Mouse (Mus musculus): ENCODE results near the gene Scn8a. TPM values are rescaled to one million over a fixed set of nuclear protein-coding genes. Genes with fewer than 3 reads are reported as not detected.
A peak's percentile ranks its signal among the peaks of the same experiment; 100 is the strongest.

Gene Scn8a
- polyA plus RNA-seq, 1 experiment from 2014 or later = 19.0 TPM

DNA sequence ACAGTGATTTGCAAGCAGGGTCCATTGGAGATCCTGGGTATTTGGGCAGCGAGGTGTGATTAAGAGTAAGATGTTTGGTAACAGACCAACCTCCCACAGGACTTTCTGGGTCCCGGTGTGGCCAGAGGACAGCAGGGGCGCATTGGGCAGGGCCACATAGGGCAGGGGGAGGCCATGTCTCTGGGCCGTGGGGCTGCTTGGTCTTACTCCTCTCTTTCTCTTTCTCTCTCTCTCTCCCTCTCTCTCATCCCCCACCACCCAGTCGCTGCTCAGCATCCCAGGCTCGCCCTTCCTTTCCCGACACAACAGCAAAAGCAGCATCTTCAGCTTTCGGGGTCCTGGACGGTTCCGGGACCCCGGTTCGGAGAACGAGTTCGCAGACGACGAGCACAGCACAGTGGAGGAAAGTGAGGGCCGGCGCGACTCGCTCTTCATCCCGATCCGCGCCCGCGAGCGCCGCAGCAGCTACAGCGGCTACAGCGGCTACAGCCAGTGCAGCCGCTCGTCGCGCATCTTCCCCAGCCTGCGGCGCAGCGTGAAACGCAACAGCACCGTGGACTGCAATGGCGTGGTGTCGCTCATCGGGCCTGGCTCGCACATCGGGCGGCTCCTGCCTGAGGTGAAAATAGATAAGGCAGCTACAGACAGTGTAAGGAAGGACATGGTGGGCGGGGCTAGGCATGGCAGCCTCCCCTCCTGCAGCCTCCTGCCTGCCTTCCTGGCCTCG lies 113.9 kb downstream of the Scn8a start:
- ATAC-seq (ENCODE audit: low FRiP score, low TSS enrichment) (peak; percentile 85; the same call in 1 of the 2 replicates), DNase-seq (peak; percentile 91)
- Histone ChIP-seq H3K4me1 (ENCODE audit: control insufficient read depth, insufficient read depth, low read length) (peaks cover 9% of the 10 kb centered on the region; the same call in 1 of the 2 replicates), H3K4me3 (replicated peaks; ENCODE audit: low read depth, low read length) (peak overlapping the region; percentile 34), H3K27ac (replicated peaks; ENCODE audit: low read depth, low read length) (peak overlapping the region; percentile 72), H3K9me3 (ENCODE audit: control insufficient read depth, low read length) (no peaks in the 10 kb centered on the region), H3K27me3 (ENCODE audit: control insufficient read depth, insufficient read depth, low read length) (no peaks in the 10 kb centered on the region), H3K4me2 (ENCODE audit: low read length) (peak overlapping the region; percentile 61), H3K9ac (replicated peaks; ENCODE audit: low read length) (peak overlapping the region; percentile 43), H3K36me3 (ENCODE audit: control insufficient read depth, insufficient read depth, low read length) (no peaks in the 10 kb centered on the region)
- WGBS = 1% methylated on average over 46 of the region's 46 CpGs

DNA sequence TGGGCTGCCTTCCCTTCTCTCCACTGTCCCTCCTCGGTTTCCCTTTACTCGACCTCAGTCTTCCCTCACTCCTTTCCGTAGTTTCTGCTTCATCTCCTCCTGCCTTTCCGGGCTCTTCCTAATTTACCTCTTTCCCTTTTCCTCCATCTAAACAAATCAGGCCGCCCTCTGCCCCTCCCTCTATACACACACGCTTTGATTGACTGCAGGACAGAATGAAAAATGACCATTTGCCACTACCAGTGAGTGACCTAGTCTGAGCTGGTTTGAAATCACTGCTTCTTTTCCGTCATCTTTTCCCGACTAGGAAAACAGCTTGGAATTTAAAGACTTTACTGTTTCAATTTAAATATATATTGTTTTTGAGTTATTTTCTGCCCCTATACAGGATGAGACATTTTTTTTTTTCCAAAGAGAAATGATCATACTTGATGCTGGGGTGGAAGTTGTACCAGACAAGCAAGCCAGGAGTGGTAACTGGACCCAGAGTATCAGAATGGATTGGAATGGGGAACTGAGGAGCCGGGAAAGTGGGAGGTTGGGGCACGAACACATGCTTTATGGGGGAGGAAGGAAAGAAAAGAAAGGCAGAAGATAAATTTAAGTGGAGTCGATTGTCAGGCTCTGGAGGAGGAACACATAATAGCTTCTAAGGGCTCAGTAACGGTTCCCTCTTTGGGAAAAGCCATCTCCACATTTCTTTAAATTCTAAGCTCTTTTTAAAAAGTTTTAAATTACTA lies 114.7 kb downstream of the Scn8a start:
- ATAC-seq (ENCODE audit: low FRiP score, low TSS enrichment) (no peak), DNase-seq (no peak)
- peak overlapping the region; percentile 34 for H3K4me3 ChIP-seq (replicated peaks; ENCODE audit: low read depth, low read length)
- 33% methylated on average over 12 of the region's 12 CpGs for WGBS
- H3K9ac ChIP-seq (replicated peaks; ENCODE audit: low read length) = peak overlapping the region; percentile 43
- no peaks in the 10 kb centered on the region for H3K27me3 ChIP-seq (ENCODE audit: control insufficient read depth, insufficient read depth, low read length)
- H3K4me2 ChIP-seq (ENCODE audit: low read length) = peak overlapping the region; percentile 61
- H3K27ac ChIP-seq (replicated peaks; ENCODE audit: low read depth, low read length) = peak overlapping the region; percentile 72
- no peaks in the 10 kb centered on the region for H3K36me3 ChIP-seq (ENCODE audit: control insufficient read depth, insufficient read depth, low read length)
- H3K9me3 ChIP-seq (ENCODE audit: control insufficient read depth, low read length) = no peaks in the 10 kb centered on the region
- H3K4me1 ChIP-seq (ENCODE audit: control insufficient read depth, insufficient read depth, low read length) = peaks cover 9% of the 10 kb centered on the region; the same call in 1 of the 2 replicates

DNA sequence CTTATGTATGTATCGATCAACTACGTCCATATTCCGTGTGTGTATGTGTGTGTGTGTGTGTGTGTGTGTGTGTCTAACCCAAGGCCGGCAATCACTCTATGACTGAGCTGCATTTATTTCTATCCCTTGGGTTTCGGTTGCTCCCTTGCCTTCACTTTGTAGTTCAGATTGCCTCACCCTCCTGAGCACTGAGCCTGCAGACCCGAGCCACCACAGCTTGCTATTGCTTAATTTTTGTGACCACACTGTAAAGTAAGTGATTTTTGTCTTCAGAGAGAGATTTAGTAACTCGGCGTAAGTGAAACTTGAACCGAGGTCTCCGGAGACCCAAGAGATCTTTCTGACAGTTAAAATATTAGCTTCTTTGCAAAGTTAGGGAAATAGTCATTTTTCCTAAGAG lies 116.8 kb downstream of the Scn8a start:
- Histone ChIP-seq H3K4me3 (replicated peaks; ENCODE audit: low read depth, low read length) (no peak overlapping the region), H3K9me3 (ENCODE audit: control insufficient read depth, low read length) (no peaks in the 10 kb centered on the region), H3K4me1 (ENCODE audit: control insufficient read depth, insufficient read depth, low read length) (peaks cover 9% of the 10 kb centered on the region; the same call in 1 of the 2 replicates), H3K9ac (replicated peaks; ENCODE audit: low read length) (no peak overlapping the region), H3K4me2 (ENCODE audit: low read length) (no peak overlapping the region), H3K36me3 (ENCODE audit: control insufficient read depth, insufficient read depth, low read length) (no peaks in the 10 kb centered on the region), H3K27ac (replicated peaks; ENCODE audit: low read depth, low read length) (no peak overlapping the region), H3K27me3 (ENCODE audit: control insufficient read depth, insufficient read depth, low read length) (no peaks in the 10 kb centered on the region)
- 83% methylated on average over 10 of the region's 10 CpGs for WGBS
- DNase-seq = no peak
- no peak for ATAC-seq (ENCODE audit: low FRiP score, low TSS enrichment)

DNA sequence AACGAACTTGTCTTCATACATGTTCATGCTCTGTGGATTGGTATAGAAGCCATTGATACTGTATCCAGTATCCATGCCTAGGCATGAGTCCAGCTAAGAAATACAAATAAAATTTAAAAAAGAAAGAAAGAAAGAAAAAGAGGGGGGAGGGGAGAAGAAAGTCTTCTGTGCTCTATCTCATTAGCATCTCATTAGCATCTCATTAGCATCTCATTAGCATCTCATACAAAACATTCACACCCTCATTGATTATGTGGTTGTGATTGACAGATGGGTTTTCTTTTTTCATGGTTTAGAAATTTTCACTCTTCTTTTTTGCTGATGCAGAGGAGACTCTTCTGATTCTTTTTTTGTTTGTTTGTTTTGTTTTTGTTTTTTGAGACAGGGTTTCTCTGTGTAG lies 117.4 kb downstream of the Scn8a start:
- H3K4me2 ChIP-seq (ENCODE audit: low read length) = no peak overlapping the region
- peaks cover 9% of the 10 kb centered on the region; the same call in 1 of the 2 replicates for H3K4me1 ChIP-seq (ENCODE audit: control insufficient read depth, insufficient read depth, low read length)
- no peak overlapping the region for H3K27ac ChIP-seq (replicated peaks; ENCODE audit: low read depth, low read length)
- no peak overlapping the region for H3K9ac ChIP-seq (replicated peaks; ENCODE audit: low read length)
- H3K4me3 ChIP-seq (replicated peaks; ENCODE audit: low read depth, low read length) = no peak overlapping the region
- no peaks in the 10 kb centered on the region for H3K9me3 ChIP-seq (ENCODE audit: control insufficient read depth, low read length)
- WGBS = 85% methylated on average over 1 of the region's 1 CpGs
- ATAC-seq (ENCODE audit: low FRiP score, low TSS enrichment) (no peak), DNase-seq (peak; percentile 43)
- no peaks in the 10 kb centered on the region for H3K27me3 ChIP-seq (ENCODE audit: control insufficient read depth, insufficient read depth, low read length)
- no peaks in the 10 kb centered on the region for H3K36me3 ChIP-seq (ENCODE audit: control insufficient read depth, insufficient read depth, low read length)

DNA sequence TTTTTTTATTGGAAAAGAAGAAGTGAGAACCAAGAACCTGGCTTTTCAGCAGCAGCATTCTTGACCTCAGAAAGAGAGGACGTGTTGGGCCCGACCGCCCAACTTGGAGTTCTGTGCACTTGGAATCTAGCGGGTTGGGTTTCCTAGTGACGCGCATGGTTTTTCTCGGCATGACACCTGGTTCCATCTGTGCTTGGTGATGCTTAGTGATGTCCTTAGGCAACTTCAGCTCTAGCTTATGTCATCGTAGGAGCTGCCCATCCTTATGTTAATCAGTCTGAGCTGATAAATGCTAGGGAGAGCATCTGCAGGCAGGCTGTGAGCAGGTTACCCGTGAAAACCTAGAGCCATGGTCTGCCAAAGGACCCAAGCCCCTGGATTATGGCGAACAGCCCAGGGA lies 120.6 kb downstream of the Scn8a start:
- ATAC-seq (ENCODE audit: low FRiP score, low TSS enrichment) (no peak), DNase-seq (no peak)
- no peaks in the 10 kb centered on the region for H3K27me3 ChIP-seq (ENCODE audit: control insufficient read depth, insufficient read depth, low read length)
- H3K36me3 ChIP-seq (ENCODE audit: control insufficient read depth, insufficient read depth, low read length) = 0 out of 2 replicates have a peak, but pooled peaks cover 3% of the 10 kb centered on the region
- no peak overlapping the region for H3K9ac ChIP-seq (replicated peaks; ENCODE audit: low read length)
- H3K4me2 ChIP-seq (ENCODE audit: low read length) = no peak overlapping the region
- no peak overlapping the region for H3K27ac ChIP-seq (replicated peaks; ENCODE audit: low read depth, low read length)
- H3K9me3 ChIP-seq (ENCODE audit: control insufficient read depth, low read length) = no peaks in the 10 kb centered on the region
- 91% methylated on average over 10 of the region's 10 CpGs for WGBS
- no peaks in the 10 kb centered on the region for H3K4me1 ChIP-seq (ENCODE audit: control insufficient read depth, insufficient read depth, low read length)
- H3K4me3 ChIP-seq (replicated peaks; ENCODE audit: low read depth, low read length) = no peak overlapping the region

DNA sequence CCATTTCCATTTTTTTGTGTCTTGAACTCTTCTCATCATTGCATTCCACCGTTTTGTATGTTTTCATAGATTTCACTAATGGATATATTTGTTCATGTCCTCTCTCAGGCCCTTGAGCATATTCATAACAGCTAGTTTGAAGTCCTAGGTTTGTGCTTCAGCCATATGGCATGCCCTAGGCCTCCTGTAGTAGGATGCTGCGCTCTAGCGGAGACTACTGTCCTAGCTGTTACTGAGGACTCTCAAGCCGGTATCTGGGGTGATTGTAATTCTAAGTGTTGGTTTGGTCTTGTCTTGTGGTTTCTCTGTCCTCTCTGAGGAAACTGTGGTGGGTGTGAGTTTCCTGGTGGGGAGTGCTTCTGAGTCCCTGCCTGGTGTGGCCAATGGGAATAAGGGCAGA lies 127.4 kb downstream of the Scn8a start:
- DNase-seq = peak; percentile 83
- peaks cover 6% of the 10 kb centered on the region; the same call in 1 of the 2 replicates for H3K36me3 ChIP-seq (ENCODE audit: control insufficient read depth, insufficient read depth, low read length)
- H3K27me3 ChIP-seq (ENCODE audit: control insufficient read depth, insufficient read depth, low read length) = no peaks in the 10 kb centered on the region
- H3K4me1 ChIP-seq (ENCODE audit: control insufficient read depth, insufficient read depth, low read length) = no peaks in the 10 kb centered on the region
- no peak overlapping the region for H3K4me2 ChIP-seq (ENCODE audit: low read length)
- 29% methylated on average over 4 of the region's 4 CpGs for WGBS
- no peak overlapping the region for H3K27ac ChIP-seq (replicated peaks; ENCODE audit: low read depth, low read length)
- H3K9ac ChIP-seq (replicated peaks; ENCODE audit: low read length) = no peak overlapping the region
- H3K9me3 ChIP-seq (ENCODE audit: control insufficient read depth, low read length) = no peaks in the 10 kb centered on the region
- no peak for ATAC-seq (ENCODE audit: low FRiP score, low TSS enrichment)
- no peak overlapping the region for H3K4me3 ChIP-seq (replicated peaks; ENCODE audit: low read depth, low read length)

DNA sequence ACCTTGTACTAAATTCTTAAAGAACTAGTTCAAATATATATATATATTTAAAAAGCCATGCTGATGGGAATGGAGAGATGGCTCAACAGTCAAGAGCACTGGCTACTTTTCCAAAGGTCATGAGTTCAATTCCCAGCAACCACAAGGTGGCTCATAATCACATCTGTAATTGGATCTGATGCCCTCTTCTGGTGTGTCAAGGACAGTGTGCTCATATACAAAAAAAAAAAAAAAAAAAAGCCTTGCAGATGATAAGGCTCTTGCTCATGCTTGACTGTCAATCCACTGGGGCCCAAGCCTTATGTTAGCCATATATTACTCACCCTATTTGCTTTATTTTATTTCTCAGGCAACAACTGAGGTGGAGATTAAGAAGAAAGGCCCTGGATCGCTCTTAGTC lies 132.0 kb downstream of the Scn8a start:
- Histone ChIP-seq H3K36me3 (ENCODE audit: control insufficient read depth, insufficient read depth, low read length) (peaks cover 16% of the 10 kb centered on the region), H3K9me3 (ENCODE audit: control insufficient read depth, low read length) (no peaks in the 10 kb centered on the region), H3K27ac (replicated peaks; ENCODE audit: low read depth, low read length) (no peak overlapping the region), H3K4me1 (ENCODE audit: control insufficient read depth, insufficient read depth, low read length) (peaks cover 3% of the 10 kb centered on the region; the same call in 1 of the 2 replicates), H3K9ac (replicated peaks; ENCODE audit: low read length) (no peak overlapping the region), H3K27me3 (ENCODE audit: control insufficient read depth, insufficient read depth, low read length) (no peaks in the 10 kb centered on the region), H3K4me2 (ENCODE audit: low read length) (no peak overlapping the region), H3K4me3 (replicated peaks; ENCODE audit: low read depth, low read length) (no peak overlapping the region)
- ATAC-seq (ENCODE audit: low FRiP score, low TSS enrichment) (no peak), DNase-seq (no peak)
- 92% methylated on average over 1 of the region's 1 CpGs for WGBS

DNA sequence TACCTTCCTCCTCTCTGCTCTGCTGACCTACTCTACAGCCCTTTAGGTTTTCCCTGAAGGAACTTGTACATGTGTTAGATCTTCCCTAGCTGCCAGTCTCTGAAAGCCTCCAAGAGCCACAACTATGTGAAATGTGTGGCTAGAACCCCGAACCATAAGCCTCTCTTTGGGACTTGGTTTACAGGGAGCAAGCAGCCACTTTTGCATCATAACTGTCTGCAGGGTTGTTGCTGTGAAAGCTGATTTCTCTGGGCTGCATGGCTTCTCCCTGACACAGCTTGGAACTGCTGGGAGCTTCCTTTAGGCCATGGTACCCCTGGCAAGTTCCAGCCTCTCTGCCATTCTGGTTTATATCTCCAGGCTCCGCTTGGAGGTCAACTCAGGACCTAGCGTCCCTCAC lies 132.8 kb downstream of the Scn8a start:
- Histone ChIP-seq H3K36me3 (ENCODE audit: control insufficient read depth, insufficient read depth, low read length) (peaks cover 16% of the 10 kb centered on the region), H3K4me3 (replicated peaks; ENCODE audit: low read depth, low read length) (no peak overlapping the region), H3K9me3 (ENCODE audit: control insufficient read depth, low read length) (no peaks in the 10 kb centered on the region), H3K4me1 (ENCODE audit: control insufficient read depth, insufficient read depth, low read length) (peaks cover 6% of the 10 kb centered on the region; the same call in 1 of the 2 replicates), H3K27me3 (ENCODE audit: control insufficient read depth, insufficient read depth, low read length) (no peaks in the 10 kb centered on the region), H3K27ac (replicated peaks; ENCODE audit: low read depth, low read length) (no peak overlapping the region), H3K9ac (replicated peaks; ENCODE audit: low read length) (no peak overlapping the region), H3K4me2 (ENCODE audit: low read length) (no peak overlapping the region)
- ATAC-seq (ENCODE audit: low FRiP score, low TSS enrichment) (no peak), DNase-seq (no peak)
- 94% methylated on average over 3 of the region's 3 CpGs for WGBS
